Mouse (Mus musculus): ENCODE results near the gene Rasgef1b. TPM values are rescaled to one million over a fixed set of nuclear protein-coding genes. Genes with fewer than 3 reads are reported as not detected.

Rasgef1b gene
- polyA plus RNA-seq, 1 experiment = 8.6 TPM

DNA sequence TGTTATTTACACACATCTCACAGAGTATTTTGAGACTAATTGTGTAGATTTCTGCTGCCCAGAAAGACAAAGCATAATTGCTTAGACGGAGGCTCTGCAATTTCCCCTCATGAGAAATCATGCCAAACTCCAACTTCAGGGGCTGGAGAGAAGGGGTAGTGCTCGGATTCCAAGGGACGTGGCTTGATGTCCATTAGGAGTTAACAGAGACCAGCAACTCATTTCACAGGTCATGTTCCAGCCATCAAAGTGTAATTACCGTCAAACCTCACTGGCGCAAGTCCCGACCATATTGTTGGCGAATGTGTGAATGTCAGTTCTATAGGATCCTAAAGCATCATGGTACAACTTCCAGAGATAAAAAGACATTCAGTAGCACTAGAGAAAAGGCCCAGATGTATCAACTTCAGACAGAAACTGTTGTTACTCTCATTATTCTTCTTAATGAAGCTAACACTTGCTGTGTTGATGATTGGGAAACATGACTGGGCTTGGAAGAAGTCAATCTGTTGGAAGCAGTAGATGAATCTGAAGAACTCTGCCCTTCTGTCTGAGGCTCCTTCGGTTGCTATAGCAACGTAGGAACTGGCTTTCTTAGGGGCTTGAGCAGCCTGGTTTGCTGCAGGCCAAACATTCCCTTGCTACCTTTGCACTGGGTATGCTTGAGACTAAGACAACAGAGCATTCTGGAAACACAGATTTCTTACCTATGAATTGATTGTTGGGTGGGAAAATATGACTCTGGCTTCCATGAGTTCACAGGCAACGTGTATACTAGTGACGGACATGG is 350.2 kb downstream of the Rasgef1b start:
- H3K27me3 ChIP-seq (replicated peaks; ENCODE audit: control insufficient read depth, insufficient read depth, low read length) = no peaks in the 10 kb centered on the region
- no peak for TF ChIP-seq CTCF (conservative IDR thresholded peaks at IDR 0.05; ENCODE audit: insufficient read depth, insufficient read length, low read depth, low read length)
- TF ChIP-seq POLR2A (IDR thresholded peaks at IDR 0.05; ENCODE audit: low read depth, low read length) = no peak
- no peaks in the 10 kb centered on the region for H3K36me3 ChIP-seq (ENCODE audit: control insufficient read depth, insufficient read depth, low read length)
- no peak overlapping the region for H3K27ac ChIP-seq (ENCODE audit: insufficient read depth, low read depth, low read length)
- H3K4me1 ChIP-seq (ENCODE audit: control insufficient read depth, insufficient read depth, low read length) = no peaks in the 10 kb centered on the region
- WGBS = 90% methylated on average over 11 of the region's 11 CpGs
- H3K4me3 ChIP-seq (ENCODE audit: insufficient read depth, low read depth, low read length) = no peak overlapping the region
- DNase-seq = no peak

DNA sequence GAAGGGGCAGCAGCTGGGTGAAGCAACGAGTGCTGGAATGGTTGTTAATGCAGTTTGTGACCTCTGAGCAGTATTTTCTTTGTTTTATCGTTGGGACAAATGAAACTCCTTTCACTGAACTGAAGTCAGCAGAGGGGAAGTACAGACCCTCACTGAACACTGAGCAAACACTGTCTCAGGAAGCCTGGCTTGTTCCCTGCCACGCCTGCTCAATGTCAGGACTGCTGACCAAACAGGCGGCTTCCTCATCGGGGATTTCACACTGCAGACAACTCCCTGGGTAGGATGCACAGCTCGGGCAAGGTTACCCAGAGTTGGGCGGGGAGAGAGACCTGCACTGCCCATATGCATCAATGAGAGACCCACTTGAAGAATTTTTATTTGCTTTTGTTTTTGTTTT is 353.1 kb downstream of the Rasgef1b start:
- no peaks in the 10 kb centered on the region for H3K36me3 ChIP-seq (ENCODE audit: control insufficient read depth, insufficient read depth, low read length)
- no peaks in the 10 kb centered on the region for H3K27me3 ChIP-seq (replicated peaks; ENCODE audit: control insufficient read depth, insufficient read depth, low read length)
- H3K27ac ChIP-seq (ENCODE audit: insufficient read depth, low read depth, low read length) = no peak overlapping the region
- no peak overlapping the region for H3K4me3 ChIP-seq (ENCODE audit: insufficient read depth, low read depth, low read length)
- 72% methylated on average over 7 of the region's 7 CpGs for WGBS
- no peak for TF ChIP-seq POLR2A (IDR thresholded peaks at IDR 0.05; ENCODE audit: low read depth, low read length)
- no peak for TF ChIP-seq CTCF (conservative IDR thresholded peaks at IDR 0.05; ENCODE audit: insufficient read depth, insufficient read length, low read depth, low read length)
- DNase-seq = no peak
- H3K4me1 ChIP-seq (ENCODE audit: control insufficient read depth, insufficient read depth, low read length) = no peaks in the 10 kb centered on the region

DNA sequence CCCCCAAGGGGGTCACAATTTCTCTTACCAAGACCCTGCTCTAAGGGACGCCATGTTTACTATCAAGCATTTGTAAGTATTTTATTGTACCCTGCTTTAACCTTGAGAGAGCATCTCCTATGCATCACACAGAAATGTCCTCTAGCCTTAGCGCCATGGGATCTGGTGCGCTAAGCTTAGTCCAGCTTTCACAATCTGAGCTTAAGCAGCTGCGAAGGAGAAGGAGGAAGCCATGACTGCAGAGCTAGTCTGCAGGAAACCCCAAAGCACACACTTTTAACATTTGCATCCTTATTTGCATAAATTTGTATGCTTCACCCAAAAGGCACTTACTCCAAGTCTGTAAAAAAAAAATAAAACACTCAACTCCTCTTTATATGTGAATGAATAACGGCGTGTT is 354.4 kb downstream of the Rasgef1b start:
- TF ChIP-seq CTCF (conservative IDR thresholded peaks at IDR 0.05; ENCODE audit: insufficient read depth, insufficient read length, low read depth, low read length) = no peak
- TF ChIP-seq POLR2A (IDR thresholded peaks at IDR 0.05; ENCODE audit: low read depth, low read length) = no peak
- no peaks in the 10 kb centered on the region for H3K36me3 ChIP-seq (ENCODE audit: control insufficient read depth, insufficient read depth, low read length)
- no peaks in the 10 kb centered on the region for H3K27me3 ChIP-seq (replicated peaks; ENCODE audit: control insufficient read depth, insufficient read depth, low read length)
- no peak overlapping the region for H3K27ac ChIP-seq (ENCODE audit: insufficient read depth, low read depth, low read length)
- no peak overlapping the region for H3K4me3 ChIP-seq (ENCODE audit: insufficient read depth, low read depth, low read length)
- H3K4me1 ChIP-seq (ENCODE audit: control insufficient read depth, insufficient read depth, low read length) = no peaks in the 10 kb centered on the region
- 94% methylated on average over 6 of the region's 6 CpGs for WGBS
- no peak for DNase-seq

DNA sequence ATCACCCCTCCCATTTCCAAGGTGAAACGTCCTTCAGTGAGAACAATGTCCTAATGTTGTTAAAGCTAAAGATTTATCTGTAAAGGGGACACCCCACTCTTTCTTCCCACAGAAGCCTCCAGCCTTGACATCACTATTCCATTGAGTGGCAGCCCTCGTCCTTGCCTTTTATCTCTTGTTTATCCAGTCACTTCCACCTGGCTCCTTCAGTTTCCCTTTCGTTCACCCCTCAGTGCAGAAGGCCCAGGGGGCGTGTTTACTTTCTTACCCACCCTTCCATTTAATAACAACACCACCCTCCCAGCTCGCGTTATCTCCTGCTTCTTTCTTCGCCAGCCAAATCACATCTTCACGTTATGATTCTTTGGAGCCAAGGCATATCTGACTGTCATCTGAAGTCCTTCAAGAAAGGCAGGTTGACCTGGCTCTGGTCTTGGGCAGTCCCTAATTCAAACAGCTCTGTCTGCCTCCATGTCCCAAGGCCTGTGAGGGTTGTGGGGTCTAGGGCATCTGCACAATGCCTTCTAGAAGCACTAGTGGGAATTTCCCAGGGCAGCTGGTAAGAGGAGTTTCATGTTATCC is 355.2 kb downstream of the Rasgef1b start:
- DNase-seq = no peak
- no peaks in the 10 kb centered on the region for H3K27me3 ChIP-seq (replicated peaks; ENCODE audit: control insufficient read depth, insufficient read depth, low read length)
- H3K4me3 ChIP-seq (ENCODE audit: insufficient read depth, low read depth, low read length) = no peak overlapping the region
- no peak for TF ChIP-seq CTCF (conservative IDR thresholded peaks at IDR 0.05; ENCODE audit: insufficient read depth, insufficient read length, low read depth, low read length)
- no peak for TF ChIP-seq POLR2A (IDR thresholded peaks at IDR 0.05; ENCODE audit: low read depth, low read length)
- no peak overlapping the region for H3K27ac ChIP-seq (ENCODE audit: insufficient read depth, low read depth, low read length)
- no peaks in the 10 kb centered on the region for H3K4me1 ChIP-seq (ENCODE audit: control insufficient read depth, insufficient read depth, low read length)
- no peaks in the 10 kb centered on the region for H3K36me3 ChIP-seq (ENCODE audit: control insufficient read depth, insufficient read depth, low read length)
- WGBS = 74% methylated on average over 8 of the region's 8 CpGs

DNA sequence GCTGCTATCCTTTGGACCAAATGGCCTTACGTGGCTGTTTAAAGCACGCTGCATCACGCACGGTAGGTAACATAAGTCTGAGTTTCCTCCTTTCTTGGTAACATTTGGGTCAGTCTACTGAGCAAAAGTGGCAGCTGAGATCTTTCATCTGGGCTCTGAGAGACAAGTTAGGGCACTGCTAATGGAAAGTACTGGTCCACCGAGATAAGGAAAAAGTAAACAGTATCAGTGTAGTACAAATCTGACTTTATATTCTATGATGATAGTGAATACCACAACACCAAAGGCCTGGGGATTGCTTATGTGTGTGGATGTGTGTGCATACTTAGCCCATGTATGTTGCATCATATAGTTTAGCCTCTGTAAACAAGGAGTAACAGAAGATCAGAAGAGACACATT is 358.2 kb downstream of the Rasgef1b start:
- Histone ChIP-seq H3K4me3 (ENCODE audit: insufficient read depth, low read depth, low read length) (no peak overlapping the region), H3K27ac (ENCODE audit: insufficient read depth, low read depth, low read length) (no peak overlapping the region), H3K36me3 (ENCODE audit: control insufficient read depth, insufficient read depth, low read length) (no peaks in the 10 kb centered on the region), H3K27me3 (replicated peaks; ENCODE audit: control insufficient read depth, insufficient read depth, low read length) (no peaks in the 10 kb centered on the region), H3K4me1 (ENCODE audit: control insufficient read depth, insufficient read depth, low read length) (no peaks in the 10 kb centered on the region)
- TF ChIP-seq POLR2A (IDR thresholded peaks at IDR 0.05; ENCODE audit: low read depth, low read length) (no peak), CTCF (conservative IDR thresholded peaks at IDR 0.05; ENCODE audit: insufficient read depth, insufficient read length, low read depth, low read length) (no peak)
- DNase-seq = no peak
- 69% methylated on average over 5 of the region's 5 CpGs for WGBS

DNA sequence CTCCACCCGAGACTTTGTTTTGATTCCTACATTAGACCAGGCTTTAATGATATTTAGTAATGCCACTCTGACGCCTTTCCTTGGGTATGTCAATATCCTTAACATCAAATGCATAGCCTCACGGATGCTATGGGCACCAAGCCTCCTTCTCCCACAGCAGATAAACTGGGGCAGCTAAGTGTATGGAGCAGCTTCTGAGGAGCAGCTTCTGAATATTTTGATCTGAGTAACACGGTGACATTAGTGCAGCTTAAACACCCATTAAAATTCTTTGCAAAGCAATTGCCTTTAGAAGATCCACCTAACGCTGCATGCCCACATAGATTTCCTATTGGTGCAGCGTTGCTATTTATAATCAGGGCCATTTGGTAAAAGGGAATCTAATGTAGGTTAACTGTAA is 359.6 kb downstream of the Rasgef1b start:
- H3K27ac ChIP-seq (ENCODE audit: insufficient read depth, low read depth, low read length) = no peak overlapping the region
- H3K4me1 ChIP-seq (ENCODE audit: control insufficient read depth, insufficient read depth, low read length) = no peaks in the 10 kb centered on the region
- no peaks in the 10 kb centered on the region for H3K27me3 ChIP-seq (replicated peaks; ENCODE audit: control insufficient read depth, insufficient read depth, low read length)
- no peak for DNase-seq
- WGBS = 65% methylated on average over 6 of the region's 6 CpGs
- no peak overlapping the region for H3K4me3 ChIP-seq (ENCODE audit: insufficient read depth, low read depth, low read length)
- TF ChIP-seq CTCF (conservative IDR thresholded peaks at IDR 0.05; ENCODE audit: insufficient read depth, insufficient read length, low read depth, low read length) (no peak), POLR2A (IDR thresholded peaks at IDR 0.05; ENCODE audit: low read depth, low read length) (no peak)
- no peaks in the 10 kb centered on the region for H3K36me3 ChIP-seq (ENCODE audit: control insufficient read depth, insufficient read depth, low read length)

DNA sequence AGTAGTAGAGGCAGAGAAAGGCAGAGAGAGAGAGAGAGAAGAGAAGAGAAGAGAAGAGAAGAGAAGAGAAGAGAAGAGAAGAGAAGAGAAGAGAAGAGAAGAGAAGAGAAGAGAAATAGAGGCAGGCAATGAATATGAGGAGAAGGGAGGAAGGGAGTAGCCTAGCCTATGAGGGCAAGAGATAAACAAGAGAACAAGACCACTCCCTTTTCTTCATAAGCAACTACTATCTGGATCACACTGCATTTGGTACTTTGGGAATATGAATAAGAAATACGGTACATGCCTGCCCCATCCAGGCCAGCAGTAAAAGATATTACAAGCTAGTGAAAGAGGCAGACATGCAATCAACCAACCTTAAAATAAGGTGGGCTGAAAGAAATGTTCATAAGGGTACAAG is 360.2 kb downstream of the Rasgef1b start:
- no peak for TF ChIP-seq POLR2A (IDR thresholded peaks at IDR 0.05; ENCODE audit: low read depth, low read length)
- TF ChIP-seq CTCF (conservative IDR thresholded peaks at IDR 0.05; ENCODE audit: insufficient read depth, insufficient read length, low read depth, low read length) = no peak
- no peak overlapping the region for H3K27ac ChIP-seq (ENCODE audit: insufficient read depth, low read depth, low read length)
- no peaks in the 10 kb centered on the region for H3K27me3 ChIP-seq (replicated peaks; ENCODE audit: control insufficient read depth, insufficient read depth, low read length)
- H3K4me3 ChIP-seq (ENCODE audit: insufficient read depth, low read depth, low read length) = no peak overlapping the region
- no peak for DNase-seq
- WGBS = 80% methylated on average over 1 of the region's 1 CpGs
- no peaks in the 10 kb centered on the region for H3K4me1 ChIP-seq (ENCODE audit: control insufficient read depth, insufficient read depth, low read length)
- H3K36me3 ChIP-seq (ENCODE audit: control insufficient read depth, insufficient read depth, low read length) = no peaks in the 10 kb centered on the region
